Mouse (Mus musculus) kidney, adult 2 months (tissue): ENCODE data around the gene Foxj1. TPM values are rescaled to one million over a fixed set of nuclear protein-coding genes. Genes with fewer than 3 reads are reported as not detected.
"Not testable (repeated sequence)": the region's sequence is repeated elsewhere in the genome, so short reads cannot be mapped to it uniquely, and the experiment has no call there.

Experiments used
- DNase-seq: peaks from one replicate; pipeline ENCODE4 v3.0.0; 2021
- H3K27ac ChIP-seq: fragments of 200-500 bp; 2 replicates; pipeline ENCODE4 v1.5.1; 2012; ENCODE audit warnings: low read depth, low read length, control low read depth, inconsistent platforms; ENCODE audit not compliant: insufficient read depth
- H3K27me3 ChIP-seq: fragments of 200-500 bp; replicated peaks from 2 replicates; pipeline ENCODE4 v1.6.1; 2012; ENCODE audit warnings: mild to moderate bottlenecking, moderate library complexity, low read length, inconsistent platforms; ENCODE audit not compliant: control insufficient read depth, insufficient read depth
- H3K36me3 ChIP-seq: fragments of 200-500 bp; 2 replicates; pipeline ENCODE4 v1.6.1; 2012; ENCODE audit warnings: mild to moderate bottlenecking, moderate library complexity, low read length, inconsistent platforms; ENCODE audit not compliant: control insufficient read depth, insufficient read depth
- H3K4me1 ChIP-seq: fragments of 200-500 bp; 2 replicates; pipeline ENCODE4 v1.6.1; 2011; ENCODE audit warnings: low read length; ENCODE audit not compliant: control insufficient read depth, insufficient read depth
- H3K4me3 ChIP-seq: fragments of 200-500 bp; 2 replicates; pipeline ENCODE4 v1.5.1; 2011; ENCODE audit warnings: mild to moderate bottlenecking, low read depth, low read length, control low read depth; ENCODE audit not compliant: insufficient read depth
- CTCF ChIP-seq: fragments of 200-500 bp; conservative IDR thresholded peaks from 2 replicates; pipeline ENCODE4 v1.5.1; 2011; ENCODE audit warnings: low read depth, mild to moderate bottlenecking, control low read depth, low read length, moderate library complexity, mixed read lengths; ENCODE audit not compliant: insufficient read depth, insufficient read length
- POLR2A ChIP-seq: fragments of 200-500 bp; IDR thresholded peaks from one replicate; pipeline ENCODE4 v1.6.1; 2011; ENCODE audit warnings: low read depth, low read length, control low read depth
- WGBS: fragments of 180-500 bp; shearing (Covaris S2); methylation state at CpG from one replicate; pipeline ENCODE4 v1.1.7; 2018; 5-methylcytosine and 5-hydroxymethylcytosine counted together
- polyA plus RNA-seq: library from polyadenylated mRNA; depleted of rRNA; stranded (reverse); fragments of >200 nt; gene quantifications from 2 replicates; pipeline ENCODE4 v1.2.3, GENCODE M21; 2012

Gene Foxj1
- polyA plus RNA-seq, 1 experiment = 0.80 TPM

DNA sequence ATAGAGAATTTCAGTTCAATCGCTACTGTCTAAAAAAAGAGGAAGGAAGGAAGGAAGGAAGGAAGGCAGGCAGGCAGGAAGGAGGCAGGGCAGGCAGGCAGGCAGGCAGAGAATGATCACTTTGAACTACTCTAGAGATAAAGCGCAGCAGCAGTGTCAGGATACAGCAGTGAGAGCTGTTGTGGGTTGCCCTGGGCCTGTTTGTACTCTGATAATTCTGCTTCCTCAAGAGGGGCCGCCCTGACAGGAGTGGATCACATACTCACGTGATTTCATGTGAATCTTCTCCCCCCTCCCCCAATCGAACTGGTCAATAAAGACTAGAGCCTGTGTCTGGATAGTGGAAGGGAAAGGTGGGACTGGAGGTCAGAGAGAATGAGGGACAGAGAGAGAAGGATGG lies 34.4 kb upstream of the Foxj1 start:
- H3K27ac ChIP-seq = no peak overlapping the region; the same call in 1 of the 2 replicates

DNA sequence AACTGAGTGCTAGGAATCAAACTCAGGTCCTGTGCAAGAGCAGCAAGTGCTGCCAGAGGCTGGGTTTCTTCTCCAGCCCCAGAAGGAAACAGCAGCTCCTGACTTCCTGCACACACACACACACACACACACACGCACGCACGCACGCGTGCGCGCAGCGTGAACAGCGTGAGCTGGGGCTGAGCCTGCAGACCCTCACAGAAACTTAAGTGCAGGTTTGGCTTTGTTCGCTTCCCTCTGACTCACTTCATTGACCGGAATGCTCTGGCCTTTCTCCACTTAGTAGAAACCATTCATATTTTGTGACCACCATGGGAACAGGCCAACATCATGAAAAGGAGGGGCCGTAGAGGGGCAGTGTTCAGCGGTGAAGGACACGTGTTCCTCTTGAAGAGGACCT lies 33.9 kb upstream of the Foxj1 start:
- H3K27ac ChIP-seq = peak overlapping the region; percentile 24; the same call in 1 of the 2 replicates
- H3K27me3 ChIP-seq = no peaks in the 10 kb centered on the region
- H3K4me1 ChIP-seq = no peaks in the 10 kb centered on the region
- no peak for DNase-seq
- TF ChIP-seq CTCF = no peak
- TF ChIP-seq POLR2A = no peak
- no peaks in the 10 kb centered on the region for H3K36me3 ChIP-seq
- H3K4me3 ChIP-seq = no peak overlapping the region
- 87% methylated on average over 14 of the region's 14 CpGs for WGBS

More for the DNA sequence above, 34.4 kb upstream of the Foxj1 start:
- TF ChIP-seq CTCF (no peak), POLR2A (no peak)
- Histone ChIP-seq H3K4me3 (no peak overlapping the region), H3K4me1 (no peaks in the 10 kb centered on the region), H3K27me3 (no peaks in the 10 kb centered on the region), H3K36me3 (no peaks in the 10 kb centered on the region)
- WGBS = 66% methylated on average over 5 of the region's 5 CpGs
- peak; percentile 16 for DNase-seq

DNA sequence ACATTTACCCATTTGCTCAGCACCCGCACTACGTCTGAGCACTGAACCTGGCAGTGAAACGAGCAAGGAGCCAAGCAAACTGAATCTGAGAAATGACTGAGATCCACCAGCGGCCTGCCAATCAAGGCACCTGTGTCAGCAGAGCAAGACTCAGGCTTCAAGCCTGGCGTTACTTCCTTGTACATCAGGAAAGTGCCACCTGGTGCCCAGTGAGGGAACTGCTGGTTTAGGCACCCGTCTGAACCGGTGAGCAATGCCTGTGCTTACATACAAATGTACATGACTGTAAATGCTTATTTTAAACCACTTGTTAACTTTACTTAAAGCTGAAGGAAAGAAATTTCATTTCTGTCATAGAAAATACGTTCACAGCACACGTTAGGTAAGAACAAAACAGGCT lies 32.9 kb upstream of the Foxj1 start:
- no peaks in the 10 kb centered on the region for H3K4me1 ChIP-seq
- WGBS = 29% methylated on average over 9 of the region's 9 CpGs
- no peaks in the 10 kb centered on the region for H3K36me3 ChIP-seq
- TF ChIP-seq CTCF (peak; percentile 97), POLR2A (no peak)
- peak; percentile 92 for DNase-seq
- H3K27ac ChIP-seq = no peak overlapping the region
- H3K4me3 ChIP-seq = no peak overlapping the region
- no peaks in the 10 kb centered on the region for H3K27me3 ChIP-seq

DNA sequence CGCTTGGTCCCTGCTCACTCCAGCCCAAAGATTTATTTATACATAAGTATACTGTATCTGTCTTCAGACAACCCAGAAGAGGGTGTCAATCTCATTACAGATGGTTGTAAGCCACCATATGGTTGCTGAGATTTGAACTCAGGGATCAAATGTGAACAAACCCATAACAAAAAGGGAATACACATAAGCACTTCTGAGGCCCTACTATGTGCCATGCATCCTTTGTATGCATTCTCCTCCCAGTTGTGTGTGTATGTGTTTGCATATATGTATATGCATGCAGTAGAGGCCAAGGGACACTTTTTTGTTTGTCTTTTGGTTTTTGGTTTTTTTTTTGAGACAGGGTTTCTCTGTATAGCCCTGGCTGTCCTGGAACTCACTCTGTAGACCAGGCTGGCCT lies 31.4 kb upstream of the Foxj1 start:
- Histone ChIP-seq H3K4me3 (no peak overlapping the region), H3K27me3 (no peaks in the 10 kb centered on the region), H3K36me3 (no peaks in the 10 kb centered on the region), H3K4me1 (no peaks in the 10 kb centered on the region), H3K27ac (no peak overlapping the region)
- WGBS = 91% methylated on average over 1 of the region's 1 CpGs
- DNase-seq = no peak
- TF ChIP-seq CTCF (no peak), POLR2A (no peak)

DNA sequence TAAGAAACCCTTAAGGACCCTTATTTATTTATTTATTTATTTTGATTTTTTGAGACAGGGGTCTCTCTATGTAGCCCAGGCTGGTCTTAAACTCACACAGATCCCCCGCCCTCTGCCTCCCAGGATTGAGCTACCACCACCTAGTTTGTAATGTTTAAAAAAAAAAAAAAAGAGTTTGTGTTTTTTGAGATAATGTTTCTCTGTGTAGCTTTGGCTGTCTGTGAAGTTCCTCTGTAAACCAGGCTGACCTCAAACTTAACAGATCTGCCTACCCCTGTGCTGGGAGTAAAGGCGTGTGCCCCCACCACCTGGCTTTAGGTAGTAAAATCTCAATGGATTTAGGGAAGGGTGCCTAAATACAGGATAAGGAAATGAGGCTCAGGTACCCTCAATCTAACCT lies 30.9 kb upstream of the Foxj1 start:
- no peak overlapping the region for H3K4me3 ChIP-seq
- WGBS = 94% methylated on average over 2 of the region's 2 CpGs
- no peaks in the 10 kb centered on the region for H3K36me3 ChIP-seq
- no peak overlapping the region for H3K27ac ChIP-seq
- no peaks in the 10 kb centered on the region for H3K4me1 ChIP-seq
- no peaks in the 10 kb centered on the region for H3K27me3 ChIP-seq
- TF ChIP-seq CTCF (no peak), POLR2A (no peak)
- DNase-seq = no peak

DNA sequence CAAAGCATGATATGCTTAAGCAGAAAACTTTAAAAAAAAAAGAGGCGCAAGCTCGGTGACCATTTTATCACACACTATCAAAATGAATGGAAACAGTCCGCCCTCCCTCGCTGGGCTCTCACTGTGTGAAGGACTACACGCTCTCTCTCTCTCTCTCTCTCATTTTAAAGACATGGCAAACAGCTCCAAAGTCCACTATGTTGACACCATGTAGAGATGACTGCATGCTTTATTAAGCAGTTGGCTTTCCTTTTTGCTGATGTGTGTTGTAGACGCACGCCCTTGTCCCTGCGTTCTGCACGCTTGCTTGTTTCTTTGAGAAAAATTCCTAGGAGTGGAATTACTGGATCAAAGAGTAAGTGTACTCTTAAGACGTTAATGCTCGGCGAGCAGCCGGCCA lies 30.2 kb upstream of the Foxj1 start:
- H3K4me3 ChIP-seq = no peak overlapping the region
- no peak overlapping the region for H3K27ac ChIP-seq
- 61% methylated on average over 13 of the region's 13 CpGs for WGBS
- no peaks in the 10 kb centered on the region for H3K27me3 ChIP-seq
- no peaks in the 10 kb centered on the region for H3K4me1 ChIP-seq
- no peaks in the 10 kb centered on the region for H3K36me3 ChIP-seq
- no peak for DNase-seq
- TF ChIP-seq POLR2A (no peak), CTCF (no peak)

DNA sequence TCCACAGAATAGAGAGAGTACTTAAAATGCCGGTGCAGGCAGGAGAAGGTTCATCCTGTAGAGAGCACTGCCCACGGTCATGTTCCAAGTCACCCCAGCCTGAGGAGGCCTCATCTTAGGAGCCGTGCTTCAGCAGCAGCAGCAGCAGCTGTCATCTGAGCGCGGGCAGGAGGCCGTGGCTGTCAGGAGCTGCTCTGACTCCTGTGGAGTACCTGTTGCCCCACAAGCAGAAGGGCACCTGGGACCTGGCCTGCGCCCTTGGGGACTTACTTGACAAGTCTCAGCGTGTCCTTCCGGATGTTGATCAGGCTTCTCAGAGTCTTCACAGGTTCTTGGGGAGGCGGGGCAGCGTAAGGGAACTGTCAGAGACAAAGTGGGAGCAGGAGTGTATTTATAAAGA lies 26.8 kb upstream of the Foxj1 start:
- Histone ChIP-seq H3K4me3 (no peak overlapping the region), H3K27ac (no peak overlapping the region)
- 80% methylated on average over 11 of the region's 11 CpGs for WGBS

DNA sequence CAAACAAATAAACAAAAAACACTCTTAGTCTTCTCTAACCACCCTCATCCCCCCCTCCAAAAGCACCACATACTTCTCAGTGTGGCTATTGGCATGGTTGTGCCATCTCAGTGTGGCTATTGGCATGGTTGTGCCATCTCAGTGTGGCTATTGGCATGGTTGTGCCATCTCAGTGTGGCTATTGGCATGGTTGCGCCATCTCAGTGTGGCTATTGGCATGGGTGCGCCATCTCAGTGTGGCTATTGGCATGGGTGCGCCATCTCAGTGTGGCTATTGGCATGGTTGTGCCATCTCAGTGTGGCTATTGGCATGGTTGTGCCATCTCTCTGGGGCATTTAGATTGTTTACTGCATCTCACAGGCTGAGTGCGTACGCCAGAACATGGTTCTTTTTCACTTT lies 25.7 kb upstream of the Foxj1 start:
- H3K36me3 ChIP-seq, H3K4me1 ChIP-seq, H3K27me3 ChIP-seq, H3K4me3 ChIP-seq, DNase-seq, H3K27ac ChIP-seq: not testable (repeated sequence)
- WGBS = 97% methylated on average over 5 of the region's 5 CpGs

More for the DNA sequence above, 26.8 kb upstream of the Foxj1 start:
- H3K4me1 ChIP-seq = no peaks in the 10 kb centered on the region
- no peaks in the 10 kb centered on the region for H3K27me3 ChIP-seq
- no peaks in the 10 kb centered on the region for H3K36me3 ChIP-seq
- TF ChIP-seq POLR2A = no peak
- TF ChIP-seq CTCF = no peak
- no peak for DNase-seq
